Mouse (Mus musculus) heart, adult 2 months (tissue): Measurements from ENCODE around the gene Gm20547. TPM values are rescaled to one million over a fixed set of nuclear protein-coding genes. Genes with fewer than 3 reads are reported as not detected.

Source experiments
- DNase-seq, 2 experiments: peaks; one replicate each; pipeline ENCODE4 v3.0.0; 2021
- H3K27ac ChIP-seq: fragments of 200-600 bp; 2 replicates; pipeline ENCODE4 v1.8.1; 2022
- H3K27me3 ChIP-seq: fragments of 200-500 bp; 2 replicates; pipeline ENCODE4 v1.6.1; 2012; ENCODE audit warnings: mild to moderate bottlenecking, low read length, inconsistent platforms, mixed read lengths; ENCODE audit not compliant: control insufficient read depth, insufficient read depth
- H3K36me3 ChIP-seq: fragments of 200-500 bp; 2 replicates; pipeline ENCODE4 v1.6.1; 2012; ENCODE audit warnings: low read length, inconsistent platforms; ENCODE audit not compliant: control insufficient read depth, insufficient read depth
- H3K4me1 ChIP-seq: fragments of 200-500 bp; 2 replicates; pipeline ENCODE4 v1.6.1; 2011; ENCODE audit warnings: low read length; ENCODE audit not compliant: control insufficient read depth, insufficient read depth
- H3K4me3 ChIP-seq: fragments of 200-600 bp; 2 replicates; pipeline ENCODE4 v1.8.1; 2022
- H3K79me2 ChIP-seq: fragments of 200-500 bp; replicated peaks from 2 replicates; pipeline ENCODE4 v1.6.1; 2012; ENCODE audit warnings: mild to moderate bottlenecking, inconsistent platforms, low read length, moderate library complexity, mixed read lengths; ENCODE audit not compliant: control insufficient read depth, insufficient read depth
- H3K9ac ChIP-seq: fragments of 200-500 bp; 2 replicates; pipeline ENCODE4 v1.6.1; 2012; ENCODE audit warnings: low read depth, mild to moderate bottlenecking, control low read depth, inconsistent platforms, low read length, mixed read lengths
- CTCF ChIP-seq: fragments of 200-600 bp; IDR thresholded peaks from 2 replicates; pipeline ENCODE4 v1.8.1; 2022; ENCODE audit warnings: antibody characterized with exemption, mild to moderate bottlenecking, moderate library complexity
- EP300 ChIP-seq: fragments of 200-500 bp; IDR thresholded peaks from 2 replicates; pipeline ENCODE4 v1.6.1; 2011; ENCODE audit warnings: low read depth, low read length, control low read depth; ENCODE audit not compliant: insufficient read depth
- POLR2A ChIP-seq: fragments of 200-500 bp; IDR thresholded peaks from 2 replicates; pipeline ENCODE4 v1.6.1; 2011; ENCODE audit warnings: mild to moderate bottlenecking, low read depth, low read length, control low read depth; ENCODE audit not compliant: insufficient read depth
- WGBS: fragments of 180-500 bp; shearing (Covaris S2); methylation state at CpG from one replicate; pipeline ENCODE4 v1.1.7; 2018; 5-methylcytosine and 5-hydroxymethylcytosine counted together
- intact Hi-C: fragments of 180-260 bp; cut with DNase I; formaldehyde crosslinking; loops from one replicate; pipeline ENCODE4 v1.15.1; 2025
- polyA plus RNA-seq: library from polyadenylated mRNA; depleted of rRNA; stranded (reverse); fragments of >200 nt; gene quantifications from 2 replicates; pipeline ENCODE4 v1.2.3, GENCODE M21; 2012
- total RNA-seq, 2 experiments: library from RNA; stranded (reverse); gene quantifications; 2 replicates each; pipeline ENCODE4 v1.2.3; 2021

Gene Gm20547
- total and polyA plus RNA-seq, 3 experiments: not detected

DNA sequence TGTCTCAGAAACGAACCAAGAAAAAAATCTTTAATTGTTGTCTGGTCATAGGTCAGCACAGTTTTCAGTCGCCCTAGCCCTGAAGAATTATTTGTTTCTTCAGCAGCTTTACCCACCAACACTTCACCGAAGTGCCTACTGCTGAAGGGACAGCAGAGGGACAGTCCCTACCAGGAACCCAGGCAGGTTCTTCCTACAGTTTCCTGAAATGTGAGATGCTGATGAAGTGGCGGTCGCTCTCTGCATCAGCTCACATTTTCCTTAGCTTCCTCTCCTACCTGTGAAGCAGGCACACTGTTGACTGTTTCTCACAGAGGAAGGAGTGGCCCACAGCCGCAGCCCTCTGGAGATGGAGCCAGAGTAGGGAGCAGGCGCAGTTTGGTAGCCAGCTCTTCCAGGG, 15.9 kb downstream of the Gm20547 start:
- WGBS: 48% methylated on average over 7 of the region's 7 CpGs
- intact Hi-C loops: no loop called here

DNA sequence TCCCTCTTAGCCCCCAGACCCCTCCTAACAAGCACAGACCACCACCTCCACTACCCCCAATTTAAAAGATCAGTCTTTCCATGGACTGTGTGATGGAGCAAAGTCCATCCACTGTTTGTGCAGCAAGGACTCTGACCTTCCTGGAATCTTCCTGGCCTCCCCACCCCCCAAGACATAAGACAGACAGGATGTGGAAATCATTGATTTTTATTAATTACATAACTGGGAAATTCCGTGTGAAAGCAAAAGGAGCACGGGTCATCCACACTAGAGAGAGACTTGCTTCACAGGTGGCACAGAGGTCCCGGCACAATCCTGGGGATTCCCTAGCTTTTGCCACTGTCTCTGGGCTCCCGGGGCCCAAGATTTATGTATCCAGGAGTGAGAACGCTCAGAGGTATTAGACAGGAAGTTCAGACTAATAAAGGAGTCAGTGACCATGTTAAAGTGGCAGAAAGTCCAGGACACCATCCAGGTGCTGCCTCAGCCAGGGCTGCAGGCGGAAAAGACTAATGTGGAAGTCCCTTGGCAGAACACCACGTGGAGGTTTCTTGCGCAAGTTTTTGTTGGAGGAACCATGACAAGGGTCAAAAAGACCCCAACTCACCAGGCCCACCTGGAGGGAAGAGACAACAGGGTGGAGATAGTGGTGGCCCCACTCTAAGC, 19.3 kb downstream of the Gm20547 start, which contains the start of gene Cfb:
TSS of gene Cfb (minus strand) at position 103 of the 666 bp plus-strand sequence.
- 49% methylated on average over 8 of the region's 8 CpGs for WGBS
- no peak within 1 kb of the TSS for H3K9ac ChIP-seq
- H3K36me3 ChIP-seq: no peaks in the 10 kb centered on the region
- H3K4me3 ChIP-seq: no peak within 1 kb of the TSS
- H3K4me1 ChIP-seq: no peaks in the 10 kb centered on the region
- H3K79me2 ChIP-seq: no peaks in the 10 kb centered on the region
- H3K27me3 ChIP-seq: no peaks in the 10 kb centered on the region
- intact Hi-C loops: no loop called here
- DNase-seq: no peak
- no peak within 1 kb of the TSS for H3K27ac ChIP-seq
- TF ChIP-seq CTCF: no peak
- TF ChIP-seq EP300: no peak
- TF ChIP-seq POLR2A: no peak

More for the DNA sequence above, 15.9 kb downstream of the Gm20547 start:
- DNase-seq: no peak
- no peaks in the 10 kb centered on the region for H3K79me2 ChIP-seq
- no peaks in the 10 kb centered on the region for H3K27me3 ChIP-seq
- no peak overlapping the region for H3K9ac ChIP-seq
- TF ChIP-seq POLR2A (no peak), EP300 (no peak), CTCF (no peak)
- H3K36me3 ChIP-seq: no peaks in the 10 kb centered on the region
- no peaks in the 10 kb centered on the region for H3K4me1 ChIP-seq
- no peak overlapping the region for H3K27ac ChIP-seq
- no peak overlapping the region for H3K4me3 ChIP-seq

DNA sequence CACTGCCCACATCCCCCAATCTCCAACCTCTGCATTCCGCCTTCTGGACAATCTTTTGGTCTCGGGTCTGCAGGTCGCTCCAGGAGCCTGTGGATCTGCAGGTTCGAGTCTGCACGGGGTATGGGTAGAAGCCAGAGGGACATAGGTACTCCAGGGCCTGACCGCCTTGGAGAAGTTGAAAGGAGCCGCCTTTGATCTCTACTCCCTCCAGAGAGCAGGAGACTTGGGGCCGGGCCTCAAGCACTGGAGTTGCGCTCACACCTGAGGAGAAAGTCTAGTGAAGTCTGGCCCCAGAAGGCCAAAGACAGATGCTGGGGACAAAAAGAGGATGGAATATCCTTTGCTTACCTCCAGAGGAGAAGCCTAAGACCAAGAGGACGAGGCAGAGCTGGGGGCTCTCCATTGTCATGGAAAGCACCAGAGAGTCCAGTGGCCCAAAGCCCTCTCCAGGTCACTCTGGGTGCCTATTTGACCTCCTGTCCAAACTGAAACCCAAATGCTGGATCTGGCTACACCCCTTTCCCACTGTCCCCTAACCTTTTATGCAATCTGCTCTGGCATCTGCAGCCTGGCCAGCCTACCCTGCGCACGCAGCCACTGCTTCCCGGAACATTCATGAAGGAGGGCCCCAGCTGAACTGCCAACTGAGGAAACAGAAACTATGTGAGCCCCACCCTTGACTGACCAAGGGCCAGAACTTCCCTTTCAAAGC, 20.0 kb downstream of the Gm20547 start:
- peak in 1 of 2 experiments; percentile 26 for DNase-seq
- H3K4me1 ChIP-seq: no peaks in the 10 kb centered on the region
- no peak overlapping the region for H3K4me3 ChIP-seq
- H3K27ac ChIP-seq: no peak overlapping the region
- WGBS: 59% methylated on average over 13 of the region's 13 CpGs
- TF ChIP-seq POLR2A: no peak
- no peak for TF ChIP-seq EP300
- no peak for TF ChIP-seq CTCF
- H3K36me3 ChIP-seq: no peaks in the 10 kb centered on the region
- intact Hi-C loops: no loop called here
- no peak overlapping the region for H3K9ac ChIP-seq
- no peaks in the 10 kb centered on the region for H3K79me2 ChIP-seq
- no peaks in the 10 kb centered on the region for H3K27me3 ChIP-seq

DNA sequence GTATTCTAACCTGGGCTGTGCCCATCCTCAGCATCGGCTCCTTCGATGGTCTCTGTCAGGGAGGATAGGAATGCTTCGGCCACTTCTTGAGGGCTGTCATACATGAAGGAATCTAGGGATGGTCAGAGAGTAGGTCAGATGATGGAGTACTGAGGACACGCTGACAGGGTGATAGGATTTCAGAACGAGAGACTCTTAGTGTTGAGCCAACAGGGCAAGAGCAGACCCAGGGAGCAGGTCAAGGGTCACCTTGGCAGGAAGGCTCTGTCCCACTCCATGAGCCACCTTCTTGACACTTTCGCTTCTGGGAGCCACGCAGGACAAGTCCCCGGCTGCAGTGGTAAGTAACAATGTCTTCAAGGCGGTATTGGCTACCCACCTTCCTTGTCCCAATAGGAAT, 21.3 kb downstream of the Gm20547 start:
- H3K36me3 ChIP-seq: no peaks in the 10 kb centered on the region
- no peak for DNase-seq
- no peak overlapping the region for H3K27ac ChIP-seq
- H3K4me3 ChIP-seq: no peak overlapping the region
- no peaks in the 10 kb centered on the region for H3K27me3 ChIP-seq
- whole genome bisulfite sequencing: 81% methylated on average over 9 of the region's 9 CpGs
- H3K4me1 ChIP-seq: no peaks in the 10 kb centered on the region
- no peaks in the 10 kb centered on the region for H3K79me2 ChIP-seq
- TF ChIP-seq EP300: no peak
- no peak for TF ChIP-seq CTCF
- no peak overlapping the region for H3K9ac ChIP-seq
- intact Hi-C loops: no loop called here

DNA sequence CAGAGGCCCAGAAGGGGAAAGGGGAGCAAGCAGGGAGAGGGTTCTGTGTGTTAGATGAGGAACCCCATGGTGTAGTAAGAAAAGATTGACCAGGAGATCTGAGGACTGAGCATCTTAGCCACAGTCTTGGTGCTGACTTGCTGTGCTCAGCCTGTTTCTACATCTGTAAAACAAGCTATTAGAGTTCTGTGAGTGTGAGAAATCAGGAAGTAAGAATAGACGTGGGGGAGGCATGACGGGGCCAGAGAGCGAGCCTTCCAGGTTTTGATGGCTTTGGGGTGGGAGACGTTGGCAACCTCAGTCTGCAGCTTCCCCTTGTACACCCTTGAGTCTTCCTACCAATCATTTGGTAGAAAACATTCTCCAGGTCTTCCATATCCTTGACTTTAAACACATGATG, 23.2 kb downstream of the Gm20547 start:
- WGBS: 47% methylated on average over 4 of the region's 4 CpGs

DNA sequence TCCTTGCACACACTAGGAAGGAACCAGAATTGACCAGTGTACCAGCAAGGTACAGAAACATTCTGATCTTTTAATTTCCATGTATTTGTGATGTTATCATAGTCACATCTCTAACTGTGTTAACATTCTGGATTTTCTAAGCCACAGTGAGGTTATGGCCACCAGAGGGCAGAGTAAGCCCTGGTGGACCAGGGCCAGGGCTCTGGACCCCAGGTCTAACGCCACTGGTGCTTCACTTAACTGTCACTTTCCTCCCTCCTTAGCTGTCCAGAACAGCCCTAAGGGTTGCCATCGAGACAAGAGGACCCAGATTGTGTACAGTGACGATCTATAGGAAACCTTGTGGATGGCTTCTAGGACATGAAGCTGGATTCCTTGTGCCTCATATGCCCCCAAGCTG, 26.0 kb downstream of the Gm20547 start:
- 25% methylated on average over 3 of the region's 3 CpGs for WGBS
- no peaks in the 10 kb centered on the region for H3K4me1 ChIP-seq
- no peaks in the 10 kb centered on the region for H3K79me2 ChIP-seq
- H3K4me3 ChIP-seq: no peak overlapping the region
- DNase-seq: peak in 1 of 2 experiments; percentile 66
- H3K9ac ChIP-seq: no peak overlapping the region
- TF ChIP-seq POLR2A (no peak), EP300 (0 out of 2 replicates have a peak, but pooled peaks have one; percentile 31), CTCF (peak; percentile 93)
- intact Hi-C loops: loop anchor here (1.0 to 10.0 kb wide), 4 partner anchors 36 to 379 kb away; partner anchors contain the start of genes Atp6v1g2 and Nfkbil1
- no peak overlapping the region for H3K27ac ChIP-seq
- H3K36me3 ChIP-seq: no peaks in the 10 kb centered on the region
- no peaks in the 10 kb centered on the region for H3K27me3 ChIP-seq

More for the DNA sequence above, 23.2 kb downstream of the Gm20547 start:
- TF ChIP-seq CTCF (no peak), EP300 (no peak), POLR2A (no peak)
- no peaks in the 10 kb centered on the region for H3K36me3 ChIP-seq
- DNase-seq: no peak
- intact Hi-C loops: loop anchor here (5.0 to 10.0 kb wide), 2 partner anchors 34 to 376 kb away; partner anchors contain the start of genes Atp6v1g2 and Nfkbil1
- no peaks in the 10 kb centered on the region for H3K79me2 ChIP-seq
- no peak overlapping the region for H3K4me3 ChIP-seq
- no peak overlapping the region for H3K27ac ChIP-seq
- no peaks in the 10 kb centered on the region for H3K4me1 ChIP-seq
- H3K9ac ChIP-seq: no peak overlapping the region
- H3K27me3 ChIP-seq: no peaks in the 10 kb centered on the region
